Mouse (Mus musculus) CH12F3 (cell line): ENCODE data around the gene Ruvbl1.

ENCODE experiments used
- in situ Hi-C: fragments of 300-500 bp; cut with MboI; formaldehyde crosslinking; loops from 2 replicates; pipeline ENCODE4 v1.14.3; 2020; ENCODE audit warnings: low sequenced_read_pairs

Ruvbl1 gene

DNA sequence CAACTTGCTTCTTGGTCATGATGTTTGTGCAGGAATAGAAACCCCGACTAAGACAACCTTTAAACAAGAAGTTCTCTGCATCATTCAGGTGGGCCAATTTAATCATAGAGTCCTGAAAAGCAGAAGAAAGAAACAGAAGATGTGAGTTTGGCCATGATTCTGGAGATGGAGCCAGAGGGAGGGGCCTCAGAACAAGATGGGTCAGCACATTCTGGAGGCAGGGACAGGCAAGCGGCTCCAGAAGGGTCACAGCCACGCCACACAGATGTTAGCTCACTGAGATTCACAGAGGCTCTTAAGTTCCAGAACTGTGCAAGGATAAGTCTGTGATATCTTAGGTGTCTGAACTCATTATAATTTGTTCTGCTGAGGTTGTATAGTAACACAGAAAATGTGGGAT, 79.0 kb downstream of the Ruvbl1 start:
- in situ Hi-C loops = no loop called here

DNA sequence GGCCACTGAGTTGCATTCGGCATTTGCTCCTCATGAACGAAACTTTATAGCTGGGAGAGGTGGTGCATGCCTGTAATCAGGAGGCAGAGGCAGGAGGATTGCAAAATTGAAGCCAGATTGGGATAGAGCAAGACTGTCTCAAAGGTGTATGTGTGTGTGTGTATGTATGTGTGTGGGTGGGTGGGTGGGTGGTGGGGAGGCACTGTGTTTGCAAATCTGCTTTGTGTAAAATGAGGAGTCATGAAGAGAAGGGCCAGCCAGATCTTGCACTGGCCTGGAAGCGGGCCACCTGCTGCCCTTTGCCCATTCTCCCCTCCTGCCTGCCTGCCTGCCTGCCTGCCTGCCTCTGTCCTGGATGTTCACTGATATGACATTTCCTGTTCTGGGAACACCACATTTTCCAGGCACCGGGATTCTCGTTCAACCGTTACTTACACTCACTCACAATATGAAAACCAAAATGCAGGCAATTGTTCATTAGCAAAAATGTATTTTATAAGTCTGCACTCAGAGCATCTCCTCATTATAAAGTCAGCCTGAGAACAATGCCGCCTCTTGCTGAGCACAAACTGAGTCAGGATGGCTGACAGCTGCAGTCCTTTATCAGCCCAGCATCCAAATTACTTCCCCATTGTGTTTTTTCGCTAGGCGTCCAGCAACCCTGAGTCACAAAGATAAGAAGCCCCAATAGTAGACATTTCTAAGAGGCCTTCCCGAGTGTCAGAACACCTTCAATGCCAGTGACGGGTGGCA, 79.6 kb downstream of the Ruvbl1 start:
- in situ Hi-C loops = no loop called here

- in situ Hi-C loops = no loop called here
Observed at GRCm38 (mm10) chr6:88545397-88545790, 80.2 kb downstream of the Ruvbl1 start.
